Mouse (Mus musculus) kidney, adult 2 months (tissue): Measurements from ENCODE around the gene Pcp2. TPM values are rescaled to one million over a fixed set of nuclear protein-coding genes. Genes with fewer than 3 reads are reported as not detected.

Experiments
- DNase-seq: peaks from one replicate; pipeline ENCODE4 v3.0.0; 2021
- H3K27ac ChIP-seq: fragments of 200-500 bp; 2 replicates; pipeline ENCODE4 v1.5.1; 2012; ENCODE audit warnings: low read depth, low read length, control low read depth, inconsistent platforms; ENCODE audit not compliant: insufficient read depth
- H3K27me3 ChIP-seq: fragments of 200-500 bp; replicated peaks from 2 replicates; pipeline ENCODE4 v1.6.1; 2012; ENCODE audit warnings: mild to moderate bottlenecking, moderate library complexity, low read length, inconsistent platforms; ENCODE audit not compliant: control insufficient read depth, insufficient read depth
- H3K36me3 ChIP-seq: fragments of 200-500 bp; 2 replicates; pipeline ENCODE4 v1.6.1; 2012; ENCODE audit warnings: mild to moderate bottlenecking, moderate library complexity, low read length, inconsistent platforms; ENCODE audit not compliant: control insufficient read depth, insufficient read depth
- H3K4me1 ChIP-seq: fragments of 200-500 bp; 2 replicates; pipeline ENCODE4 v1.6.1; 2011; ENCODE audit warnings: low read length; ENCODE audit not compliant: control insufficient read depth, insufficient read depth
- H3K4me3 ChIP-seq: fragments of 200-500 bp; 2 replicates; pipeline ENCODE4 v1.5.1; 2011; ENCODE audit warnings: mild to moderate bottlenecking, low read depth, low read length, control low read depth; ENCODE audit not compliant: insufficient read depth
- CTCF ChIP-seq: fragments of 200-500 bp; conservative IDR thresholded peaks from 2 replicates; pipeline ENCODE4 v1.5.1; 2011; ENCODE audit warnings: low read depth, mild to moderate bottlenecking, control low read depth, low read length, moderate library complexity, mixed read lengths; ENCODE audit not compliant: insufficient read depth, insufficient read length
- POLR2A ChIP-seq: fragments of 200-500 bp; IDR thresholded peaks from one replicate; pipeline ENCODE4 v1.6.1; 2011; ENCODE audit warnings: low read depth, low read length, control low read depth
- WGBS: fragments of 180-500 bp; shearing (Covaris S2); methylation state at CpG from one replicate; pipeline ENCODE4 v1.1.7; 2018; 5-methylcytosine and 5-hydroxymethylcytosine counted together
- polyA plus RNA-seq: library from polyadenylated mRNA; depleted of rRNA; stranded (reverse); fragments of >200 nt; gene quantifications from 2 replicates; pipeline ENCODE4 v1.2.3, GENCODE M21; 2012

The Pcp2 gene
- polyA plus RNA-seq, 1 experiment, result not detected

DNA sequence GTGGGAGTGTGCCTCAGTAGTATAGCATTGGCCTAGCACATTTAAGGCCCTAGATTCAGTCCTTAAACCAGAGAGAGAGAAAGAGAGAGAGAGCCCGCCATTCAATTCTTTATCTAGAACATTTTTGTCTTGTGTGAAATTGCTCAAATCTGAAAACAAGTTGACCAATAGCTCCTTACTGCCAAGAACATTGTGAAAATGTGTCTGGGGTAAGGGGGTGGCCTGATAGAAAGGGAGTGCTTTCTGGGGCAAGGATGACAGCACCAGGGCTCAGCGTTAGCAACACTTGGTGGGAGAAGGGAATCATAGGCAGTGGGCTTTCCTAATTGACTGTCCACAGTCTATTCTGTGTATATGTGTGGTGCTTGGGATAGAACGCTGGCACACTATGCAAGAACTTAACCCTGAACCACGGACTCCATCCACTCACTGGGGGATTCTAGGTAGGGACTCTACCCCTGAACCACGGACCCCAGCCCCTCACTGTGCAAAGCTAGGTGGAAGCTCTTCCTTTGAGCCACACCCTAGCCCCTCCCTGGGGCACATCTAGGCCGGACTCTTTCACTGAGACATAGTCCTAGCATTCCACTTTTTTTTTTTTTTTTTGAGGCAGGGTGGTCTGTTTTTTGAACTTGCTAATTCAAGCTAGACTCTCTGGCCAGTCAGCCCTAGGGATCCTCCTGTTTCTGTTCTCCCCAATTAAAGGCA, 21.6 kb upstream of the Pcp2 start:
- no peaks in the 10 kb centered on the region for H3K36me3 ChIP-seq
- H3K4me1 ChIP-seq, result no peaks in the 10 kb centered on the region
- WGBS, result 77% methylated on average over 6 of the region's 6 CpGs
- no peak overlapping the region for H3K27ac ChIP-seq
- no peaks in the 10 kb centered on the region for H3K27me3 ChIP-seq
- TF ChIP-seq CTCF (no peak), POLR2A (no peak)
- DNase-seq, result no peak
- no peak overlapping the region for H3K4me3 ChIP-seq

DNA sequence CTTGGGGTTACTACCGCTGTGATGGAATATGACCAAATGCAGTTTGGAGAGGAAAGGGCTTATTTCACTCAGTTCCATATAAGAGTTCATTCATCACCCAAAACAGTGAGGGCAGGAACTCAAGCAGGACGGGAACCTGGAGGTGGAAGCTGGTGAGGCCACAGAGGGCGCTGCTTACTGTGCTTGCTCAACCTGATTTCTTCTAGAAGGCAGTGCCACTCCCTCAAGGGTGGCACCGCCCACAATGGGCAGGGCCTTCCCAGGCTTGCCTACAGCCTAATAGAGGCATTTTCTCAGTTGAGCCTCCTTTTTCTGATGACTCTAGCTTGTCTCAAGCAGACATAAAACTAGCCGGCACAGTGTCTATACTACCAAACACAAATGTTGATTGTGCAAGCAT, 20.5 kb upstream of the Pcp2 start:
- DNase-seq, result peak; percentile 67
- no peak overlapping the region for H3K27ac ChIP-seq
- no peaks in the 10 kb centered on the region for H3K4me1 ChIP-seq
- H3K27me3 ChIP-seq, result no peaks in the 10 kb centered on the region
- peak; percentile 46 for TF ChIP-seq CTCF
- no peak for TF ChIP-seq POLR2A
- no peaks in the 10 kb centered on the region for H3K36me3 ChIP-seq
- 21% methylated on average over 5 of the region's 5 CpGs for WGBS
- no peak overlapping the region for H3K4me3 ChIP-seq

DNA sequence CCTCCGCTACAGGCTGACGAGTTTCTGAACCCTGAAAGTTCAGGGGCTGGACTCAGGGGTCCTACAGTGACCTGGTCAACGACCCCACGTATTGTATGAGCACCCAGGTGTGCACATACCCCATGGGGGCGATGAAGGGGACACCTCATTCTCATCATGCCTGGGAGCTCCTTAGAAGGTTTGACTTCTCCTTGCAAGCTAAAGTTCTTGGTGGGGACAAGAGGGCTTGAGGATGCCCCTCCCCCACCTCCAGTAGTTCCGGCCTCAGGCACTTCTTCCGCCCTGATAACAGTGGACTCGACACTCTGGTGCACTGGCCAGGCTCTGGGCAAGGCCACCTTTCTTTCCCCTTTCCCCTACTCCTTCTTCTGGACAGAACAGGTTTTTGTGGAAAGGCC, 6.1 kb upstream of the Pcp2 start:
- Histone ChIP-seq H3K4me3 (peak overlapping the region; percentile 73), H3K27me3 (no peaks in the 10 kb centered on the region), H3K27ac (peak overlapping the region; percentile 13; the same call in 1 of the 2 replicates), H3K4me1 (no peaks in the 10 kb centered on the region), H3K36me3 (no peaks in the 10 kb centered on the region)
- 8% methylated on average over 8 of the region's 8 CpGs for WGBS
- TF ChIP-seq CTCF (no peak), POLR2A (no peak)
- peak; percentile 27 for DNase-seq

DNA sequence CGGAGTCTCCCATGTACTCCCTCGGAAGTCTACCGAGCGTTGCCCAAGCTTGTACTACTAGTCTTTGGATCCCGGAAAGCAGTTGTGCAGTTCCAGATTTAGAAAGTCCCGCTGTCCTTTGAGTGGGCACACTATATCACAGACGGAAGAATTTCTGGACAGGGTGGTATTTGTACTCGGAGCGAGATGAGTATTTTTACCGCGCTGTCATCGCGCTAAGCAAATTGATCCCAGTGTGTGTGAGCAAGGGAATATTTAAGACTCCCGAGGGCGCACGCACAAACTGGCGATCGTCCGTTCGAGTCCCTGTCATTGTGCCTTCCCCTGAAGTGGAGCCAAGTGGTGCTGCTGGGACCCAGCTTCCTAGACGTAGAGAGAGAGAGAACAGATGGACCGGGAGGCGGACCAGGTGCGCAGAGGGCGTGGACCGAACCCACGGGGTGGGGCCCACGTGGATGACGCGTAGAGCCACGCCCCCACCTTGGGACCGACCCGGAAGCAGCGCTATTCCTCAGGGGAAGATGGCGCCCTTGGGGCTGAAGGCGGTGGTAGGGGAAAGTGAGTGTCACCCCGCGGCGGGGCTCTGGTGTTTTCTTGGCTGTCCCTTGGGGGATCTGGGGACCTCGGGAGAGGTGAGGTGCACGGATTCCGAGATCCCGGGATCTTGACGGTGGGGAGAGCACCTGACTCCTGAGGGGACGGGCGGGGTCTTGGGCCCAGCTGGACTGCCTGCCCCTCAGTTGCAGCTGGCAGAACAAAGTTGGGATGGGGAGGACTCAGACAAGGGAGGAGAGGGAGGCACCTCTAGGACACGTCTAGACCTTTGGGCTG, 5.5 kb upstream of the Pcp2 start, which contains the start of gene Stxbp2:
TSS of gene Stxbp2 (plus strand) at position 309 of the 831 bp plus-strand sequence.
- WGBS, result 4% methylated on average over 47 of the region's 47 CpGs
- DNase-seq, result peak; percentile 91
- TF ChIP-seq POLR2A (peak; percentile 61), CTCF (no peak)
- peak within 1 kb of the TSS; percentile 73 for H3K4me3 ChIP-seq
- H3K27ac ChIP-seq, result peak within 1 kb of the TSS; percentile 13; the same call in 1 of the 2 replicates
- no peaks in the 10 kb centered on the region for H3K36me3 ChIP-seq
- H3K27me3 ChIP-seq, result no peaks in the 10 kb centered on the region
- H3K4me1 ChIP-seq, result no peaks in the 10 kb centered on the region

DNA sequence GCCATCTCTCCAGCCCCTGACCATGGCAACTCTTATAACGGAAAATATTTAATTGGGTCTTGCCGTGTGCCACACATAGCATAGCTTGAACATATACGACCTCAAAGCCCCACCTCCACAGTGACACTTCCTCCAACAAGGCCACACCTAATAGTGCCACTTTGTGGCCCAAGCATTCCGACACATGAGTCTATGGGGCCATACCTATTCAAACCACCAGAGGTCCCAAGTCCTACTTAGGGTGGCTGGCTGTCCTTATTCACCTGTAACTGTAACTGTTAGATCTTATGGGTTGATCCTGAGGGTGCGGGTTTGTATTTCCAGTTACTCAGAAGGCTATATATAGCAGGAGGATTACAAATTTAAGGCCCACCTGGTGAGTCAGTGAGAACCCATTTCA, 2.7 kb upstream of the Pcp2 start:
- TF ChIP-seq CTCF (peak; percentile 56), POLR2A (no peak)
- H3K4me1 ChIP-seq, result no peaks in the 10 kb centered on the region
- WGBS, result 20% methylated on average over 5 of the region's 5 CpGs
- H3K36me3 ChIP-seq, result no peaks in the 10 kb centered on the region
- peak; percentile 65 for DNase-seq
- H3K27me3 ChIP-seq, result no peaks in the 10 kb centered on the region
- no peak overlapping the region for H3K4me3 ChIP-seq
- no peak overlapping the region for H3K27ac ChIP-seq

DNA sequence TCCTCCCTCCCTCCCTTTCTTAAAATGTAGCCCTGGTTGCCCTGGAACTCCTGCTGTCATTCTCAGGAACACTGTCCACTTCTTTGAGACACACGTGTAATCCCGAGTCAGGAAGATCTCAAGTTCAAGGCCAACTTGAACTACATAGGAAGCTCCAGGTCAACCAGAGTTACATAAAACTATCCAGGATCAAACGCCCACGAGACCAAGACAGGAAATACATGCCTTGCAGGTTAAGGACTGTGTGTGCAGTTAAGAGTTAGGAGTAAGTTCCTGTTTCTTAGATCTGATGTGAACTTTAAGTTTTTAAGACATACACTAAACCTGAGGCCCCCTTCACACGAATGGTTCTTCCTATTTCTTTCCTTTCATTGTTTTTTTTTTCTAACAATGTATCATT, 1.6 kb upstream of the Pcp2 start:
- TF ChIP-seq POLR2A (no peak), CTCF (no peak)
- no peak for DNase-seq
- no peak overlapping the region for H3K27ac ChIP-seq
- 42% methylated on average over 5 of the region's 5 CpGs for WGBS
- no peak overlapping the region for H3K4me3 ChIP-seq
- no peaks in the 10 kb centered on the region for H3K36me3 ChIP-seq
- H3K4me1 ChIP-seq, result 0 out of 2 replicates have a peak, but pooled peaks cover 5% of the 10 kb centered on the region
- no peaks in the 10 kb centered on the region for H3K27me3 ChIP-seq

DNA sequence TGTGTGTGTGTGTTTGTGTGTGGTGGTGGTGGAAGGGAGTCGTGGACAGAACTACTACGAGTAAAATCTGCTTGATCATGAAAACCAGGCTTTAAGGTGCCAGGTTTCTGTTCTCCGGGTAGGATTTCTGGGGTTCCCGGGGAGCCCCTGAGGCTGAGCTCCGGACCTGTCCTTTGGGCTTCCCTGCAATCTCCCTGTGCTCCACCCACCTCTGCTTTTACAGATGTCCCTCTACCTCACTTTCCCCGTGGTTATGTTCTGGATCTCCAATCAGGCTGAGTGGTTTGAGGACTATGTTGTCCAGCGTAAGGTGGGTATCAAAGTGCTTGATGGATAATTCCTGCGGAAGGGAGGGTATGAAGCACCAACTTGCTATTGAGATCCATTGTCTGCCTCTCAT, 3.2 kb downstream of the Pcp2 start:
- H3K36me3 ChIP-seq, result no peaks in the 10 kb centered on the region
- H3K4me1 ChIP-seq, result 0 out of 2 replicates have a peak, but pooled peaks cover 9% of the 10 kb centered on the region
- whole genome bisulfite sequencing, result 61% methylated on average over 8 of the region's 8 CpGs
- peak overlapping the region; percentile 65; the same call in 1 of the 2 replicates for H3K4me3 ChIP-seq
- no peak overlapping the region for H3K27ac ChIP-seq
- H3K27me3 ChIP-seq, result no peaks in the 10 kb centered on the region
- no peak for DNase-seq
- TF ChIP-seq CTCF (no peak), POLR2A (no peak)
